Mouse (Mus musculus): Measurements from ENCODE around the gene Cox20. TPM values are rescaled to one million over a fixed set of nuclear protein-coding genes. Genes with fewer than 3 reads are reported as not detected.
A peak's percentile ranks its signal among the peaks of the same experiment; 100 is the strongest.

Gene Cox20
- polyA plus RNA-seq, 1 experiment from 2014 or later, result 200 TPM

DNA sequence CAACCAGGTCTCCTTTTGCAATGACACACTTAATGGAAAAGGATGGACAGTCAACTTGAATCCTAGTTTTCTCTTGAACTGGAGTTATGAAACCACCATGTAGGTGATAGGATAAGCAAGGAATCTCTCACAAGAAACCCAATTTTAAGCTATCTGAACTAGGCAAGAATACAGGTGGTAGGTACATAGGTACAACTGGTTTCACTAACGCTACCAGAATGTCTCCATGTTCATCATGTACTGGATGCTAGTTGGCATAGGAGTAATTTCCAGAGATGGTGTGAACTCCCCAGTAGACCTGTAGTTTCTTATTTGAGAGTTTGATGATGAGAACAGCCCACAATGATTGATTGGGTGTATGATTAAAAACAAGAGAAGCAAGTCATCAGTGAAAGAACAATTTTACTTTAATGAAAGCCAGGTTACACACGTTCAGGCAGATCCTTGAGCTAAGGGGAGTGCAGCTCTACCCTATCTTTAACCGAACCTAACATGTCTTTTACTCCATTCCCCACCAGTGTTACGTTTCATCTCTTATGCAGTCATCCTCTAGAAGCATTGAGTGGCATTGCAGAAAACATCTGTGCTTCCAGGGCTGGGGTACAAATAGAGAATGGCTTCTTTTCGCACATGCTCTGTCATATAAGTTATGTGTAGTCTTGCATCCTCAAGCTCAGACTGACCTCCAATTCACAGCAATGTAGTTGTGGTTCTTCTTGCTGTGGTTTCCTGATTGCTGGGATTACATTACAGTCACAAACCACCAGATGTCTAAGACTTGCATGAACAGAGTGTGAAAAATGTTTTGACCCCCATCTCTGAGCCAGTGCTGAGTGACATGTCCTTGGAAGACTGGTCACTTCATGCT, 2.0 kb downstream of the Cox20 start:
- peak overlapping the region; percentile 83 for H3K9ac ChIP-seq
- peaks cover 33% of the 10 kb centered on the region for H3K36me3 ChIP-seq
- H3K4me3 ChIP-seq, result peak overlapping the region; percentile 65
- 44% methylated on average over 5 of the region's 5 CpGs for WGBS
- ATAC-seq (ENCODE audit: insufficient number of reproducible peaks, low FRiP score), result no peak
- no peaks in the 10 kb centered on the region for H3K27me3 ChIP-seq (replicated peaks)
- no peaks in the 10 kb centered on the region for H3K9me3 ChIP-seq (replicated peaks)
- H3K27ac ChIP-seq (ENCODE audit: poor library complexity, severe bottlenecking), result peak overlapping the region; percentile 100
- H3K4me1 ChIP-seq (replicated peaks), result peaks cover 21% of the 10 kb centered on the region
- peak overlapping the region; percentile 68 for H3K4me2 ChIP-seq

DNA sequence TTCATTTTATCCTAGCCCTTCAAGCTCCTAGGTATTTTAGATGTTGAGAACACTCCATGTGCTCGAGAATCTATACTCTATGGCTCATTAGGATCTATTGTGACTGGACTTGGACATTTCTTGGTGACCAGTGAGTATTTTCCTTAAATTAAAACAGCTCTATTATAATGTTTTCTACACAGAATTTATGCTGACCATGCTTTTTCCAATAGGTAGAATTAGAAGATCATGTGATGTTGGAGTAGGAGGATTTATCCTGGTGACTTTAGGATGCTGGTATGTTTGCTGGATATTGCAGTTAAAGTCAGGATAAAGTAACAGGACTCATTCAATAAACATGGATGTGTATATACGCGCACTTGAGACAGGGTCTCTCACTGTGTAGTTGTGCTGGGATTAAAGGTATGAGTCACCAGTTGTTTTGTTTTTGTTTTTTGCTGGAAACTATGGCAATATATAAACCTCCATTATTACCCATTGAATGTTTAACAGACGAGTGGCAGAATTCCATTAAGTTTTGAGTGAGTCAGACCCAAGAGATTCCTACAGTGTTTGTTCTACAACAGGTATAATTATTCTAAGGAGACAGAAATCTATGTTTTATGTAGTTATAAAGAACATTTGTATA, 2.9 kb downstream of the Cox20 start:
- H3K27ac ChIP-seq (ENCODE audit: poor library complexity, severe bottlenecking), result no peak overlapping the region
- H3K9ac ChIP-seq, result no peak overlapping the region; the same call in 1 of the 2 replicates
- peaks cover 33% of the 10 kb centered on the region for H3K36me3 ChIP-seq
- H3K27me3 ChIP-seq (replicated peaks), result no peaks in the 10 kb centered on the region
- H3K4me3 ChIP-seq, result no peak overlapping the region
- peaks cover 17% of the 10 kb centered on the region for H3K4me1 ChIP-seq (replicated peaks)
- 73% methylated on average over 4 of the region's 4 CpGs for WGBS
- no peaks in the 10 kb centered on the region for H3K9me3 ChIP-seq (replicated peaks)
- no peak overlapping the region for H3K4me2 ChIP-seq
- no peak for ATAC-seq (ENCODE audit: insufficient number of reproducible peaks, low FRiP score)

DNA sequence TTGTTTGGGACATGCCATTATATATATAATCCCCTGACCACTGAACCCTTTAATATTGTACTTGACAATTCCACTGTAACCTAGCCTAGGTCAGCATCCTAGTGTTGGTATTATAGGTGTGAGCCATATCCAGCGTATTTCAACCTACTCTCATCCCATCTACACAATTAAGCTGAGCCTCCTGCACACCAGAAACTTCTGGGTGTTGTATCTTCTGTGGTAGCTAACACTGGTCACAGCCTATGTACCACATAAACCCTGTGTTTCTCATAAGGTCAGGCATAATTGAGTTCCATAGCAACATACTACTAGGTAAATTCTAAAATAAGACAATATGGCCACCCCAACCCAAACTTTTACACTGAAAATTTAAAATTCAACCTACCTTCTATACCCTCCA, 4.3 kb downstream of the Cox20 start:
- H3K4me3 ChIP-seq, result no peak overlapping the region
- peaks cover 42% of the 10 kb centered on the region for H3K36me3 ChIP-seq
- peaks cover 16% of the 10 kb centered on the region for H3K4me1 ChIP-seq (replicated peaks)
- H3K27me3 ChIP-seq (replicated peaks), result no peaks in the 10 kb centered on the region
- no peak for ATAC-seq (ENCODE audit: insufficient number of reproducible peaks, low FRiP score)
- H3K27ac ChIP-seq (ENCODE audit: poor library complexity, severe bottlenecking), result no peak overlapping the region; the same call in 1 of the 2 replicates
- H3K9ac ChIP-seq, result no peak overlapping the region
- WGBS, result 71% methylated on average over 1 of the region's 1 CpGs
- no peaks in the 10 kb centered on the region for H3K9me3 ChIP-seq (replicated peaks)
- no peak overlapping the region for H3K4me2 ChIP-seq

DNA sequence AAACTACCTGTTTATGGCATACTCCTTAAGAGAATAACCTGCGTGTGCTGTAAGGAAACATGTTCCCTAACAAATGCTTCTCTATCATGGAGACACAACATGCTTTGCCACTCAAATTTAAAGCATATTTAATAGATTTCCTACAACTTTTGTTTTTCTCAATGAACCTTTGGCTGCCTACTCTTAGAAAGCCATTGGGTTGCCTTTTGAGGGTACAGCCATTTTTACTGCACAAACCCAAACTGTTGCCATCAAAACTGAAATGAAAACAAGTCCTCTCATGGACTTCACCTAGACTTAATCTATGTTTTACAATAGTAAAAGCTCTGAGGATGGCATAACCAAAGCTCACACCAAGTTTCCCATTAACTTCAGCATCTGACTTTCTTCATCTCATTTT, 5.6 kb downstream of the Cox20 start:
- ATAC-seq (ENCODE audit: insufficient number of reproducible peaks, low FRiP score), result no peak
- H3K4me3 ChIP-seq, result no peak overlapping the region
- WGBS, result 93% methylated on average over 1 of the region's 1 CpGs
- H3K36me3 ChIP-seq, result peaks cover 46% of the 10 kb centered on the region
- peaks cover 16% of the 10 kb centered on the region for H3K4me1 ChIP-seq (replicated peaks)
- H3K27ac ChIP-seq (ENCODE audit: poor library complexity, severe bottlenecking), result no peak overlapping the region
- H3K9ac ChIP-seq, result no peak overlapping the region
- no peaks in the 10 kb centered on the region for H3K9me3 ChIP-seq (replicated peaks)
- no peak overlapping the region for H3K4me2 ChIP-seq
- H3K27me3 ChIP-seq (replicated peaks), result no peaks in the 10 kb centered on the region

DNA sequence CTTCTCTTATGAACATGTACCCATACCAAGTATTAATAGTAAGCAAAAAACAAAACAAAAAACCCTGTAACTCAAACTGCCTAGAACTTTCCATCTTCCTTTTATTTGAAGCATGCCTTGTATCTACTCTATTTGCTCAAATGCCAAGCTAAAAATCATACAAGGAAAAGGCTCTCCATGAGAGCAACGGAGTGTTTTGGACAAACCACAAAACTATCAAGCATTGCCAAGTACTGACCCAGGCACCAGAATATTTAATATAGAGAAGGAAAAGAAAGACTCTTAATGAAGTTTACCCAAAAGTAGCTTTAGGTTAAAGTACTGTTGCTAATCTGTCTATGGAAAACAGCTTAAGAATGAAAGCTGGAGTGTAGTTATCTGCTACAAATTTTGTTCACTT, 7.4 kb downstream of the Cox20 start:
- Histone ChIP-seq H3K27me3 (replicated peaks) (no peaks in the 10 kb centered on the region), H3K4me2 (no peak overlapping the region), H3K4me3 (no peak overlapping the region), H3K9ac (no peak overlapping the region), H3K27ac (ENCODE audit: poor library complexity, severe bottlenecking) (no peak overlapping the region), H3K4me1 (replicated peaks) (peaks cover 8% of the 10 kb centered on the region), H3K9me3 (replicated peaks) (no peaks in the 10 kb centered on the region), H3K36me3 (peaks cover 53% of the 10 kb centered on the region)
- WGBS, result 94% methylated on average over 1 of the region's 1 CpGs
- ATAC-seq (ENCODE audit: insufficient number of reproducible peaks, low FRiP score), result no peak

DNA sequence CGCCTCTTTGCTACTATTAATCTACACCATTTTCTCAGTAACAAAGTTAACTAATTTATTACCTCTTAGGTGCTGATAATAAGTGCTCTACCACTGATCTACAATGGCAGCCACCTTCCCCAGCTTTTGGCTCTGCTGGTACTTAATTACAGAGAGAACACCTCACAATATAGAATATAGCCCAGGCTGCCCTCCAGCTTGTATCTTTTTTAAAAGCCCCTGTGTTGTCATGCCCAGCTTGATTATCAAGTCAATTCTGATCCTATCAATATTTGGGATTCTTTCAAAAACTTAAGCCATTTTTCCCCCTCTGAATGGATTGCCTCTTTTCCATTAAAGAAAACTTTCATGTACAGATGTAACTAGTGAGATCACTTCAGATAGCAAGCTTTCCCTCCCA, 8.0 kb downstream of the Cox20 start:
- H3K27ac ChIP-seq (ENCODE audit: poor library complexity, severe bottlenecking), result no peak overlapping the region
- no peaks in the 10 kb centered on the region for H3K27me3 ChIP-seq (replicated peaks)
- no peak overlapping the region for H3K9ac ChIP-seq
- H3K4me2 ChIP-seq, result no peak overlapping the region
- 96% methylated on average over 1 of the region's 1 CpGs for WGBS
- peaks cover 5% of the 10 kb centered on the region; the same call in 1 of the 2 replicates for H3K4me1 ChIP-seq (replicated peaks)
- H3K36me3 ChIP-seq, result peaks cover 53% of the 10 kb centered on the region
- no peak for ATAC-seq (ENCODE audit: insufficient number of reproducible peaks, low FRiP score)
- H3K4me3 ChIP-seq, result no peak overlapping the region
- no peaks in the 10 kb centered on the region for H3K9me3 ChIP-seq (replicated peaks)

DNA sequence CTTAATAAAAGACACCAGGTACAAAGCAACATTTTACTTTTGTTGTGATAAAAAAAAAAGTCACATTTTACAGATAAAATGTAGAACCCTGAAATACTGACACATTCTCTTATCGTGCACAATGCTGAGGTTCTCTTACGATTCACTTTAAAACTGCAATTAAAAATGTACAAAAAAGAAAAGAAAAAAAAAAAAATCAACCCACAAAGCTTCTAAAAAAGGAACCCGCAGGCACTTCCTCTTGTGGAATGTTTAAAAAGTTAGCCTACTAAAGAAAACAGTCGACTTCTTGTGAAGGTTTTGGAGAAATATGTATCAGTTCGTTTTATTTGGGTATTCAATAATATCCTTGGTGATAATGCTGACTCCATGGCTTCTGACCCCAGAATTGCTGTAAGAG, 10.1 kb downstream of the Cox20 start:
- Histone ChIP-seq H3K27me3 (replicated peaks) (no peaks in the 10 kb centered on the region), H3K9me3 (replicated peaks) (no peaks in the 10 kb centered on the region), H3K4me3 (no peak overlapping the region), H3K36me3 (peaks cover 55% of the 10 kb centered on the region), H3K9ac (no peak overlapping the region), H3K4me1 (replicated peaks) (peaks cover 7% of the 10 kb centered on the region), H3K4me2 (no peak overlapping the region), H3K27ac (ENCODE audit: poor library complexity, severe bottlenecking) (no peak overlapping the region)
- no peak for ATAC-seq (ENCODE audit: insufficient number of reproducible peaks, low FRiP score)
- 88% methylated on average over 5 of the region's 5 CpGs for WGBS

DNA sequence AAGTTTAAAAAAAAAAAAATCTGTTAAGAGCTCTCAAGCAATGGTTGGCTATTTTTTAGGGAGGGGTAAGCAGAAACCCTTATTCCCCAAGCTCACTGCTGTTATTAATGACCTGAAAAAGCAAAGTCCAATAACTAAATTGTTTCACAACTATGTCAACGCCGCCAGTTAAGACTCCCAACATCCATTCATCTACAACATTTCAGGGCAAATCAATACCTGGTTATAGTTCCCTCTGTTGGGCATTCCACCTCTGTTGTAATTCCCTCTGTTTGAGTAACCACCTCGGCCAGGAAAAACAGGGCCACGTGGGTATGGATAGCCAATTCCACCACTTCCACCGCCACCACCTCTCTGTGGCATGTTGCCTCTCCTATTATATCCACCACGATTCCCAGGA, 11.0 kb downstream of the Cox20 start:
- 79% methylated on average over 6 of the region's 6 CpGs for WGBS
- H3K27ac ChIP-seq (ENCODE audit: poor library complexity, severe bottlenecking), result no peak overlapping the region
- H3K4me2 ChIP-seq, result no peak overlapping the region
- no peak overlapping the region for H3K4me3 ChIP-seq
- H3K36me3 ChIP-seq, result peaks cover 56% of the 10 kb centered on the region
- H3K9me3 ChIP-seq (replicated peaks), result no peaks in the 10 kb centered on the region
- no peak overlapping the region for H3K9ac ChIP-seq
- H3K4me1 ChIP-seq (replicated peaks), result peaks cover 11% of the 10 kb centered on the region
- H3K27me3 ChIP-seq (replicated peaks), result no peaks in the 10 kb centered on the region
- no peak for ATAC-seq (ENCODE audit: insufficient number of reproducible peaks, low FRiP score)

DNA sequence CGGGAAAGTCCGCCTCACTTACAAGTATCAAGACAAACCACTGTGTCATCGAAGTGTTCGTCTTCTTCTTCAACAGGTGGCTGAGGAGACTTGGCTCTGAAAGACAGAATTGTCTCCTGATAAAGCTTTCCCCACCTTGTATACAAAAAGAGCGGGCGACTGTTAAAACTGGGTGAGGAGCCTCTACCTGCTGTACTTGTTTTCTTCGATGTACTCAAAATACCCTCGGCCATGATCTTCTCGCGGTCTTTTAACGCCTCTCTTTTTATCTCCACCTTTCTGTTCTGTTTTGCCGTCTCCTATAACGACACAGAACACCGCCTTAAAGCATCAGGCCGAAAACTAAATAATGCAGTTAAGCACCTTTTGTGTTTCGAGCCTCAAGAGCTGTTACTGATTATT, 16.9 kb downstream of the Cox20 start:
- no peak for ATAC-seq (ENCODE audit: insufficient number of reproducible peaks, low FRiP score)
- peaks cover 35% of the 10 kb centered on the region for H3K36me3 ChIP-seq

DNA sequence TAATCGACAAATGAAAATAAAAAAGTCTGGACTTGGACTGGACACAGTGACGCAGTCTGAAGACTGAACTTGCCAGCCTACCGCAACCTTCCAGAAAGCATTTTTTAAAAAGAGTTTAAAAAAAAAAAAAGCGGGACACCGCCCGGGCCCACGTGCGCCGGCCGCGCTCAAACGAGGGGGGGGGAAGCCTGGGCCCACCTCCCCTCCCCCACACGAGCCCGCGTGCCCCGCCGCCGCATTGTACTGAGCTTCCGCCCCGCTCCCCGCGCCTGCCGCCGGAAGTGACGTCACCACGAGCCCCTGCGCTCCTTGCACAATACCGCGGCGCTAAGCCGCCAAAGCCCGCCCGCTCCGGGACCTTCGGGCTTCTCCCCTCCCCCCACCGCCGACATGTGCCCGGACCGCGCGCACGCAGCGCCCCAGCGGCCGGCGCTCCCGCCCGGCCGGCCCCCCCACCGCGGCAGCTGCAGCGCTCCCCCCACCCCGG, 17.4 kb downstream of the Cox20 start:
- Histone ChIP-seq H3K9me3 (replicated peaks) (no peaks in the 10 kb centered on the region), H3K36me3 (peaks cover 31% of the 10 kb centered on the region), H3K27ac (ENCODE audit: poor library complexity, severe bottlenecking) (peak overlapping the region; percentile 100), H3K4me1 (replicated peaks) (peaks cover 17% of the 10 kb centered on the region), H3K9ac (peak overlapping the region; percentile 100), H3K4me2 (peak overlapping the region; percentile 77), H3K27me3 (replicated peaks) (no peaks in the 10 kb centered on the region), H3K4me3 (peak overlapping the region; percentile 98)
- ATAC-seq (ENCODE audit: insufficient number of reproducible peaks, low FRiP score), result peak; percentile 92
- 1% methylated on average over 51 of the region's 53 CpGs for WGBS

More for the DNA sequence above, 16.9 kb downstream of the Cox20 start:
- Histone ChIP-seq H3K4me2 (peak overlapping the region; percentile 77), H3K4me3 (peak overlapping the region; percentile 98), H3K27ac (ENCODE audit: poor library complexity, severe bottlenecking) (peak overlapping the region; percentile 100), H3K9ac (peak overlapping the region; percentile 100), H3K4me1 (replicated peaks) (peaks cover 17% of the 10 kb centered on the region), H3K9me3 (replicated peaks) (no peaks in the 10 kb centered on the region), H3K27me3 (replicated peaks) (no peaks in the 10 kb centered on the region)
- under 1% methylated on average over 16 of the region's 16 CpGs for WGBS

DNA sequence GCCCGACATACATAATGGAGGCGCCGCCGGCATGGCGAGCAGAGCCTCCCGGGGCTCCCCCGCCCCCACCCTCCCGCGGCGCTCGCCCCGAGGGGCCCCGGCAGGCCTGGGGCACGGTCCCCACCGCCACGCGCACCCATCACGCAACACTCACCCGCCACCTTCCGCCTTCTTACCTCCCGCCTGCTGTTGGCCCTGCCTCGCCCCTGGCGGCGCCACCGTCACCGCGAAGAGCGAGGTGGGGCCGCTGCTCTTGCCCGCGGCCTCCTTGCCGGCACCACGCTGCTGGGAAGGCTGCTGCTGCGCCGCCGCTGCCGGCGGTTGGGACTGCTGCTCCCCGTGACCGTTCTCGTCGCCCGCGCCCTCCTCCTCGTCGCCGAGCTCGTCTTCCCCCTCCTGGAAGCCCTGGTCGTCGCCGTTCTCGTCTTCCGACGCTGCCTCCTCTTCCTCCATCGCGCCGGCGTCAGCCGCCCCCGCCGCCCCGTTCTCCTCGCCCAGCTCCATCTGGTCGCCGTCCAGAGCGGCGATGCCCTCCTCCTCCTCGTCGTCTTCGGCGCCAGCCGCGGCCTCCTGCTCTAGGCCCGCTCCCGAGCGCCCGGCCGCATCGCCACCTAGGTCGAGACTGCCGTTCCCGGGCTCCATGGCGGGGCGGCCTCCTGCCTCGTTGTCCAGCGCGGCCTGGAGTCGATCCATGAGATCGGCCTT, 18.0 kb downstream of the Cox20 start:
- under 1% methylated on average over 81 of the region's 89 CpGs for WGBS
- peak overlapping the region; percentile 98 for H3K4me3 ChIP-seq
- H3K9ac ChIP-seq, result peak overlapping the region; percentile 100
- peak overlapping the region; percentile 100 for H3K27ac ChIP-seq (ENCODE audit: poor library complexity, severe bottlenecking)
- peak overlapping the region; percentile 77 for H3K4me2 ChIP-seq
- H3K9me3 ChIP-seq (replicated peaks), result no peaks in the 10 kb centered on the region
- peaks cover 26% of the 10 kb centered on the region for H3K36me3 ChIP-seq
- H3K27me3 ChIP-seq (replicated peaks), result no peaks in the 10 kb centered on the region
- H3K4me1 ChIP-seq (replicated peaks), result peaks cover 17% of the 10 kb centered on the region
- peak; percentile 62 for ATAC-seq (ENCODE audit: insufficient number of reproducible peaks, low FRiP score)
